Mouse (Mus musculus) megakaryocyte, embryonic 14.5 days (primary cell): ENCODE measurements around the gene Cd79b.

Experiments used
- FLI1 ChIP-seq: IDR thresholded peaks from 2 replicates; pipeline ENCODE4 v1.6.1; 2012; ENCODE audit warnings: low read length, inconsistent platforms, mixed read lengths
- GATA1 ChIP-seq: IDR thresholded peaks from 3 replicates; pipeline ENCODE4 v1.6.1; 2012; ENCODE audit warnings: mixed read lengths, low read length, inconsistent platforms, borderline replicate concordance

- TF ChIP-seq GATA1 (no peak), FLI1 (no peak)
These were observed 39.6 kb upstream of the Cd79b start for GRCm38 (mm10) chr11:106354181-106354580.
